Mouse (Mus musculus) intestine, embryonic 14.5 days (tissue): ENCODE results near the gene Hist1h2ak. TPM values are rescaled to one million over a fixed set of nuclear protein-coding genes. Genes with fewer than 3 reads are reported as not detected.
"Not testable (repeated sequence)": the region's sequence is repeated elsewhere in the genome, so short reads cannot be mapped to it uniquely, and the experiment has no call there.

Experiments used
- ATAC-seq: fragments of 200-750 bp; cut with Nextera tagmentation; replicated peaks from 2 replicates; pipeline ENCODE4 v1.8.0; 2017; ENCODE audit warnings: low read depth, moderate number of reproducible peaks, moderate TSS enrichment, moderate library complexity; ENCODE audit not compliant: low FRiP score, low TSS enrichment
- DNase-seq: peaks from one replicate; pipeline ENCODE4 v3.0.0-alpha.2; 2018; ENCODE audit warnings: low spot score
- H3K27ac ChIP-seq: fragments of 300-500 bp; sonication (generic); 2 replicates; pipeline ENCODE4 v1.5.1; 2014; ENCODE audit warnings: low read depth, mild to moderate bottlenecking, control low read depth
- H3K27me3 ChIP-seq: fragments of 300-500 bp; sonication (generic); replicated peaks from 2 replicates; pipeline ENCODE4 v1.6.1; 2014; ENCODE audit warnings: low read length, control low read depth; ENCODE audit not compliant: control insufficient read depth, insufficient read depth
- H3K36me3 ChIP-seq: fragments of 300-500 bp; sonication (generic); 2 replicates; pipeline ENCODE4 v1.6.1; 2014; ENCODE audit warnings: low read length, control low read depth; ENCODE audit not compliant: control insufficient read depth, insufficient read depth
- H3K4me1 ChIP-seq: fragments of 300-500 bp; sonication (generic); replicated peaks from 2 replicates; pipeline ENCODE4 v1.6.1; 2014; ENCODE audit warnings: low read length, control low read depth, mixed read lengths; ENCODE audit not compliant: control insufficient read depth, insufficient read depth
- H3K4me2 ChIP-seq: fragments of 300-500 bp; sonication (generic); 2 replicates; pipeline ENCODE4 v1.6.1; 2014; ENCODE audit warnings: low read length
- H3K4me3 ChIP-seq: fragments of 300-500 bp; sonication (generic); 2 replicates; pipeline ENCODE4 v1.5.1; 2014; ENCODE audit warnings: low read depth, low read length, control low read depth, mixed read lengths
- H3K9ac ChIP-seq: fragments of 300-500 bp; sonication (generic); 2 replicates; pipeline ENCODE4 v1.6.1; 2014; ENCODE audit warnings: mild to moderate bottlenecking, low read length
- H3K9me3 ChIP-seq: fragments of 300-500 bp; sonication (generic); 2 replicates; pipeline ENCODE4 v1.6.1; 2016; ENCODE audit warnings: low read length, control low read depth; ENCODE audit not compliant: control insufficient read depth
- WGBS: fragments of 180-500 bp; shearing (Covaris S2); extraction: QIAGEN DNeasy Blood & Tissue Kit; methylation state at CpG from one replicate; pipeline ENCODE4 v1.1.7; 2014; 5-methylcytosine and 5-hydroxymethylcytosine counted together
- polyA plus RNA-seq: library from polyadenylated mRNA; unstranded; fragments of >200 nt; fragmentation: Nextera tagmentation; extraction: Ambion mirVana; gene quantifications from 2 replicates; pipeline ENCODE4 v1.2.1, GENCODE M21; 2014

The Hist1h2ak gene
- polyA plus RNA-seq, 1 experiment from 2014 or later = 18.2 TPM

DNA sequence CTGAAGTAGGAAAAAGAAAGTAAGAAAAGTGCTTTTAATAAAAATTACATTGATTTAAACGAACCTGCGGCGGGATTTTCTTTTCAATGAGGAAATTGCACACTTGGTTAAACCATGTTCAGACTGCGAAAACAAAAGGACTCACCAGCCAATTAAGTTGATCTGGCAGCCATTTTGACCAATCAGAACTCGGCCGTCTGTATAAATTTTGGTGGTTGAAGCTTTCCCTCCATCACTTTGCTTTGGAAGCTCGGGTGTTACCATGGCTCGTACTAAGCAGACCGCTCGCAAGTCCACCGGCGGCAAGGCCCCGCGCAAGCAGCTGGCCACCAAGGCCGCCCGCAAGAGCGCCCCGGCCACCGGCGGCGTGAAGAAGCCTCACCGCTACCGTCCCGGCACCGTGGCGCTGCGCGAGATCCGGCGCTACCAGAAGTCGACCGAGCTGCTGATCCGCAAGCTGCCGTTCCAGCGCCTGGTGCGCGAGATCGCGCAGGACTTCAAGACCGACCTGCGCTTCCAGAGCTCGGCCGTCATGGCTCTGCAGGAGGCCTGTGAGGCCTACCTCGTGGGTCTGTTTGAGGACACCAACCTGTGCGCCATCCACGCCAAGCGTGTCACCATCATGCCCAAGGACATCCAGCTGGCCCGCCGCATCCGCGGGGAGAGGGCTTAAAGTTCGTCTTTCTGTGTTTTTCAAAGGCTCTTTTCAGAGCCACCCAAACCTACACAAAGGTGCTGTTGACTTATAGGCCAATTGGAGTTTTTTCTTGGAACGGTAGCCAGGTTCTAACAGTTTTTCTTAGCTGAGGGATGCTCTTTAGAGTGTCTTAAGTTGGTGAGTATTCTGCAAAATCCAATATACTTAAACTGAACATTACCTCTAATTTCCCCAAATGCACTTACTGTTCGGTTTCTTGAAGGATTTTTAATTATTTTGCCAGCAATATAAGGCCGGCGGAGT is 36.0 kb downstream of the Hist1h2ak start, which contains the start of gene Hist1h3h:
Gene Hist1h3h, plus strand, starts transcription at position 263 of the 961 bp plus-strand sequence.
- H3K9me3 ChIP-seq, H3K36me3 ChIP-seq, H3K27me3 ChIP-seq: not testable (repeated sequence)
- peak within 1 kb of the TSS; percentile 50 for H3K4me3 ChIP-seq
- peak within 1 kb of the TSS; percentile 91 for H3K9ac ChIP-seq
- H3K4me2 ChIP-seq = peak within 1 kb of the TSS; percentile 82
- H3K4me1 ChIP-seq = peaks cover 27% of the 10 kb centered on the region
- ATAC-seq (peak; percentile 38), DNase-seq (peak; percentile 94)
- peak within 1 kb of the TSS; percentile 98 for H3K27ac ChIP-seq
- 1% methylated on average over 28 of the region's 56 CpGs for WGBS

DNA sequence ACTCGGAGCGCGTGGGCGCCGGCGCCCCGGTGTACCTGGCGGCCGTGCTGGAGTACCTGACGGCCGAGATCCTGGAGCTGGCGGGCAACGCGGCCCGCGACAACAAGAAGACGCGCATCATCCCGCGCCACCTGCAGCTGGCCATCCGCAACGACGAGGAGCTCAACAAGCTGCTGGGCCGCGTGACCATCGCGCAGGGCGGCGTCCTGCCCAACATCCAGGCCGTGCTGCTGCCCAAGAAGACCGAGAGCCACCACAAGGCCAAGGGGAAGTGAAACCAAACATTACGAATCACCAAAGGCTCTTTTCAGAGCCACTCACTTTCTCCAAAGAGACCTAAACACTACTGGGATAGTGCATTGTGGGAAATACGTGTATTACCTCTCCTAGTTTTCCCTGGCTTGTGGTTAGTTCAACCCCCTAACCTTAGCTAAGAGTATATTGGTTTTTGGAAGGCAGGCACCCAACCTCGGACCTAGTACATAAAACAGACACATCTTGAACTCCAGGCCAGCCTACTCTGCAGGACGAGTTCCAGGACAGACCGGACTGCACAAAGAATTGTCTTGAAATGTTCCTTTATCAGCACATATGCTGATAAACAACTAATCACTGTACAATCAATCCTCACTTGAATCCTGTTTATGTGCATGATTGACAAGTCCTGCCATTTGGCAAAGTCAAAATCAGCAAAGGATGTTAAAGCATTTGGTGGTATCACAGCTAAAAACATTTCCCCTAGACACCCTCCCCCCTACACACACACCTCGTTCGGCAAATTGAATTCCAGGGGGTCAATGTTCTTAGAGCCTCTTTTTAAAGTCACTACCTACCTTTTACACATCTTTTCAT is 36.9 kb downstream of the Hist1h2ak start:
- WGBS = 0% methylated on average over 9 of the region's 38 CpGs
- H3K9me3 ChIP-seq, H3K27me3 ChIP-seq, H3K36me3 ChIP-seq, ATAC-seq: not testable (repeated sequence)
- DNase-seq = peak; percentile 78
- peak overlapping the region; percentile 98 for H3K27ac ChIP-seq
- H3K9ac ChIP-seq = peak overlapping the region; percentile 91
- peaks cover 24% of the 10 kb centered on the region for H3K4me1 ChIP-seq
- H3K4me2 ChIP-seq = peak overlapping the region; percentile 82
- H3K4me3 ChIP-seq = peak overlapping the region; percentile 50

DNA sequence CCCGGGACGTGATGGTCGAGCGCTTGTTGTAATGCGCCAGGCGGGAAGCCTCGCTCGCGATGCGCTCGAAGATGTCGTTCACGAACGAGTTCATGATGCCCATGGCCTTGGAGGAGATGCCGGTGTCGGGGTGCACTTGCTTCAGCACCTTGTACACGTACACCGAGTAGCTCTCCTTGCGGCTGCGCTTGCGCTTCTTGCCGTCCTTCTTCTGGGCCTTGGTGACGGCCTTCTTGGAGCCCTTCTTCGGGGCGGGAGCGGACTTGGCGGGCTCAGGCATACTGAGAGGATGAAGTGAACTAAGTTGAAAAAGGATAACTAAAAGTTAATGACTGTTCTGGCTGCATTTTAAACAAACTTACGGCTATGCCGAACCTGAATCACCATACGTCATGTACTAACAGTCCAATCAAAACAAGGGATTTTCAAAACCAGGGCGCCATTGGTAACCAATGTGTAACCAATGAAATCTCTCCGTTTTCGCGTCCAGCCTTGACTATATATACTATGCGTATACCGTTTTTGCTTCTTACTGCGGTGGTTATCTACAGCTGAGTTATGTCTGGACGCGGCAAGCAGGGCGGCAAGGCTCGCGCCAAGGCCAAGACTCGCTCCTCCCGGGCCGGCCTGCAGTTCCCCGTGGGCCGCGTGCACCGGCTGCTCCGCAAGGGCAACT is 37.6 kb downstream of the Hist1h2ak start, which contains the start of the genes Hist1h2bl and Hist1h2ai:
Gene Hist1h2bl, minus strand, starts transcription at position 280 of the 676 bp plus-strand sequence.
Gene Hist1h2ai, plus strand, starts transcription at position 559 of the 676 bp plus-strand sequence.
- H3K4me2 ChIP-seq = peak within 1 kb of the TSS; percentile 91
- peaks cover 22% of the 10 kb centered on the region for H3K4me1 ChIP-seq
- not testable (repeated sequence) for H3K27me3 ChIP-seq, H3K36me3 ChIP-seq, H3K9me3 ChIP-seq
- peak within 1 kb of the TSS; percentile 98 for H3K27ac ChIP-seq
- H3K4me3 ChIP-seq = peak within 1 kb of the TSS; percentile 50
- peak within 1 kb of the TSS; percentile 91 for H3K9ac ChIP-seq
- ATAC-seq = peak; percentile 89
- DNase-seq = peak; percentile 83
- under 1% methylated on average over 28 of the region's 50 CpGs for WGBS

DNA sequence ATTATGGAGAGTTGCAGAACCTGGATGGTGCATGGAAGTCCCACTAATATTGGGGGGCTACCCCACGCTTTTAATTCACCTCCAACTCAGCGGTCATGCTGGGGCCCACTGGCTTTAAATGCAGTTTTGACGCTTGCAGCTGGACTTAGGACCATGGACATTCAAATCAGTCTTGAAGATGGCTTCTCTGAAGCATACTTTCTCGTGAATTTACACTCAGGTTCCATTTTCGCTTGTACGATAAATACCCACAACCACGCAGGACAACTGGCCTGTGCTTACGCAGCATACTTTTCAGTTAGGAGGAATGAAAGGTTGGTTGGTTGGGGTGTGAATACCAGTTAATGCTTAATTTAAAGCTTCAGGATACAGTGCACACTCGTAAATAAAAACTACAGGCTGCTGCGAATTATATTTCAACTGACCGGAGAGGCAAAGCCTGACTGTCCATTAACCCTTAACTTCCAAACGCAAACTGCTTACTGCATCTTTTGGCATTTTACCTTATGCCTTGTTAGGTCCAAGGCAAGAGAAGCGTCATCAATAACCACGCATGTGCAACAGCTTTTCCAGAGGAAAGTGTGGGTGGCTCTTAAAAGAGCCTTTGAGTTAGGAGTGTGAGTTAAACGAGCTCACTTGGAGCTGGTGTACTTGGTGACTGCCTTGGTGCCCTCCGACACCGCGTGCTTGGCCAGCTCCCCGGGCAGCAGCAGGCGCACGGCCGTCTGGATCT is 38.3 kb downstream of the Hist1h2ak start:
- ATAC-seq (no peak), DNase-seq (peak; percentile 73)
- Histone ChIP-seq H3K4me1 (peaks cover 18% of the 10 kb centered on the region), H3K4me2 (peak overlapping the region; percentile 91), H3K36me3 (no peaks in the 10 kb centered on the region), H3K9ac (peak overlapping the region; percentile 73), H3K9me3 (no peaks in the 10 kb centered on the region), H3K4me3 (peak overlapping the region; percentile 50), H3K27me3 (no peaks in the 10 kb centered on the region), H3K27ac (peak overlapping the region; percentile 98)
- WGBS = under 1% methylated on average over 20 of the region's 22 CpGs

DNA sequence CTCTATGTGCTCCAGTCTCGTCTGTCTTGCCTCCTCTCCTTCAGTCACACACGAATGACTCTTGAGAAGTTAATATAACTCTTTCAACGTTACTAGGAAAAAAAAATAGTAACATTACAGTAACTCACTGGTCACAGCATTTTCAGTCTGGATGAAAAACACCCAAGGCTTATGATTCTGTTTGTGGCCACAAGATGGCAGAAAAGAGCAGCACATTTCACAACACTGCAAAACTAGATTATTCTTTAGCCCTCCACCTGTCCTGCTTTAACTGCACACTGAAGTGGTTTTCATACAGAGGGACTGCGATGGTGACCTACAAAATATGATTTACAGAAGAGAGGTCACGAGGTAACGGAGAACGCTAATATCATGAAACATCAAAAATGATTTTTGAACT is 38.9 kb downstream of the Hist1h2ak start:
- Histone ChIP-seq H3K36me3 (no peaks in the 10 kb centered on the region), H3K27me3 (no peaks in the 10 kb centered on the region), H3K4me3 (peak overlapping the region; percentile 50), H3K27ac (peak overlapping the region; percentile 98), H3K9me3 (no peaks in the 10 kb centered on the region), H3K4me1 (peaks cover 16% of the 10 kb centered on the region), H3K9ac (peak overlapping the region; percentile 73), H3K4me2 (peak overlapping the region; percentile 91)
- 0 out of 2 replicates have a peak, but pooled peaks have one; percentile 7 for ATAC-seq
- WGBS = under 1% methylated on average over 7 of the region's 7 CpGs
- DNase-seq = peak; percentile 68

DNA sequence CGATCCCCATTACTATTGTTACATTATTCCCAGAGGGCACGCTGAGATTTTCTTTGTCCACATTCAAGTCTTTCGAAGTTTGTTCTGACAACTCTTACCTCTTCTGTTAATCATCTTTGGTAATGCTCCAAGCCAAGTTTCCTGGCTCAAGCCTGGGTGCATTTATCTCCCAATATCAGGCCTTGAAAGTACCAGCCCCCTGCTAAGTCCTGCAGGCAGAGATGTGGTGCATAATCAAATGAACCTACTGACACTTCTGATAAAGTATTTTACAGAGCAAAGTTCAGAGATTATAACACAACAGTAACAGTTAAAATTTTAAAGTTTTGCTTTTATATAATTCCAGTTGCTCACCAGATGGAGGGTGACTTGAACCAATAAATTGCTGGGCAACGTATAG is 41.9 kb downstream of the Hist1h2ak start:
- no peak for DNase-seq
- WGBS = 27% methylated on average over 4 of the region's 4 CpGs
- Histone ChIP-seq H3K9ac (no peak overlapping the region), H3K4me3 (peak overlapping the region; percentile 76), H3K4me2 (peak overlapping the region; percentile 52), H3K36me3 (no peaks in the 10 kb centered on the region), H3K27ac (no peak overlapping the region), H3K4me1 (peaks cover 5% of the 10 kb centered on the region), H3K27me3 (no peaks in the 10 kb centered on the region), H3K9me3 (no peaks in the 10 kb centered on the region)
- ATAC-seq = no peak

DNA sequence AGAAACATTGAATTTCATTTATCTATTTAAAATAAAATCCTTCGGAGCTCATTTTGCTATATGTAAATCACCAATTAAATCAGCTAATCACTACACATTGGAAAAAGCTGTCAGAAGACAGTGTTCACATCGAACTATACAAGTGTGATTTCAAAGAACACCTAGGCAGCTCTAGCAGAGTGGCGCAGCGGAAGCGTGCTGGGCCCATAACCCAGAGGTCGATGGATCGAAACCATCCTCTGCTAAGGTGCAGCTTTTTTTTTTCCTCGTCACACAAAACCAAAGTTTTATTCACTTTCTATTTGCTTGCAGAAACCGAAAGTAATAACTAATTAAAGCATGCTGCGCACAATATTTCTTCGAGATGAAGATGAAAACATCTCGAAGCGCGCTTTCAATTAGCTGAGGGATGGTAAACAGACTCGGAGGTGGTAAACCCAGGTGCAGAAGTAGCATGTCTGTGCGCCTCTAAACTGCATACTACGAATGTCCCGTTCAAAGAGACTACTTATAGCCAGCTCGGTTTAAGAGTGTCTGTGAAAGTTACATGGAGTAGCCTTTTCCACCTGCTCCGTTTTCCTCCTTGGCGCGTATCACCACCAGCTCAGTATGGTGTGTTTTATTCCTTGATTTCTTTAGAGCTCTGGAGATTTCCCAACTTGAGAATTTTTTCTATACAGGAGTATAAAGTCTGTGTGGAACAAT is 42.7 kb downstream of the Hist1h2ak start:
- no peaks in the 10 kb centered on the region for H3K36me3 ChIP-seq
- H3K4me1 ChIP-seq = peaks cover 5% of the 10 kb centered on the region
- 3% methylated on average over 22 of the region's 22 CpGs for WGBS
- peak overlapping the region; percentile 52 for H3K4me2 ChIP-seq
- ATAC-seq (peak; percentile 88), DNase-seq (peak; percentile 91)
- no peak overlapping the region for H3K27ac ChIP-seq
- peak overlapping the region; percentile 76 for H3K4me3 ChIP-seq
- no peaks in the 10 kb centered on the region for H3K9me3 ChIP-seq
- peak overlapping the region; percentile 22 for H3K9ac ChIP-seq
- H3K27me3 ChIP-seq = no peaks in the 10 kb centered on the region
